In the genomic region with DNA sequence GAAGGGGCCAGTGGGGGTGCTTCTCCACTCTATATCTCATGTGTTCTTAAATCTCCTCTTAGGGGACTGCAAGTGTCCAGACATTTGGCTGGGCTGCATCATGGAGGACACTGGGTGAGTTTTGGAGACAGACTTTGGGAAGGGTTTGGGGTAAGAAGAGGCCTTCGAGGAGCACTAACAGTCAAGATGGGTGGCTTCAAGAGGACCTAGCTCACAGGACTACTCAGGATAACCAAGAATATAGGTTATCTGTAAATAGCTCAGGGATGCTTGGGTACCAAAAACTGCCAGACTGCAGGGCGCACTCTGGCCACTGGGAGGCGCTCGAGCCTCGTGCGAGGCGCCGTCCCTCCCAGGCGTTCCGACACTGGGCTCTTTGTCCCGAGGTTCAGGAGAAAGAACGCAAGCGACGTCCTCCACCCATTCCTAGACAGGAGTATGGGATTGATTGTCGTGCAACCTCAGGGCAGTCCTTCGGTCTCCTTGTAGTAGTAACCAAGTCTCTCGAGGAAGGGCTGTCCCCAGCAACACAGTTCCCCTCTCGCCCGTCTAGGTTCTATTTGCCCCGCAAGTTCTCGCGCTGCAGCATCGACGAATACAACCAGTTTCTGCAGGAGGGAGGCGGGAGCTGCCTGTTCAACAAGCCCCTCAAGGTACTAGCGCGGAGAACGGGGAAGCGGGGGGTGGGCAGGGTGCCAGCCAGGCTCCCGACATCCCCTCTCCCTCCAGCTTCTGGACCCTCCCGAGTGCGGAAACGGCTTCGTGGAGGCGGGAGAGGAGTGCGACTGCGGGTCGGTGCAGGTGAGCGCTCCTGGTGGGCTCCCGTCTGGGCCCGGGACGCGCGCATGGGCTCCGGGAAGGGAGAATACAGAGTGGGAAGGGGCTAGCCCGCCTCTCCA, we compare ENCODE assay signal across 8 mouse cellular contexts. TPM values are rescaled to one million over a fixed set of nuclear protein-coding genes. Genes with fewer than 3 reads are reported as not detected.
DNase-seq lines count a peak whose midpoint lies in the region; ATAC-seq and TF ChIP-seq lines count a peak whose summit lies in the region.

No protein-coding gene starts in this region.

- no peaks in the 10 kb centered on the region; the same call in 1 of the 2 replicates for H3K27me3 ChIP-seq in embryonic facial prominence, embryonic 15.5 days
- H3K27me3 ChIP-seq in kidney, embryonic 14.5 days (ENCODE audit: control insufficient read depth, insufficient read depth, low read length): no peaks in the 10 kb centered on the region; the same call in 1 of the 2 replicates
- H3K27me3 ChIP-seq in limb, embryonic 15.5 days: no peaks in the 10 kb centered on the region
- H3K27me3 ChIP-seq in splenic B cell, adult 2 months (ENCODE audit: control insufficient read depth, insufficient read depth, low read length, poor library complexity, severe bottlenecking): no peaks in the 10 kb centered on the region

- DNase-seq in B cell, adult 2 months: peak; percentile 76 to 79
- peak; percentile 72 to 80 for DNase-seq in heart, adult 9 months (ENCODE audit: low spot score in 2 of 2)
- peak; percentile 65 for DNase-seq in splenic B cell, adult 2 months (ENCODE audit: low read depth, low spot score)

- peak; percentile 96 for TF ChIP-seq CTCF in bone marrow macrophage, adult 2 months (IDR thresholded peaks at IDR 0.05; ENCODE audit: low read depth, low read length)

- peak overlapping the region; percentile 59 for H3K9ac ChIP-seq in embryonic facial prominence, embryonic 15.5 days
- H3K9ac ChIP-seq in kidney, embryonic 14.5 days (ENCODE audit: low read depth, low read length): peak overlapping the region; percentile 76
- peak overlapping the region; percentile 64 for H3K9ac ChIP-seq in limb, embryonic 15.5 days

- H3K27ac ChIP-seq in bone marrow macrophage, adult 2 months (ENCODE audit: insufficient read depth, low read depth, low read length): no peak overlapping the region
- H3K27ac ChIP-seq in embryonic facial prominence, embryonic 15.5 days (replicated peaks): peak overlapping the region; percentile 94
- peak overlapping the region; percentile 88 for H3K27ac ChIP-seq in kidney, embryonic 14.5 days (ENCODE audit: low read depth, low read length)
- H3K27ac ChIP-seq in limb, embryonic 15.5 days: peak overlapping the region; percentile 95

- H3K4me2 ChIP-seq in embryonic facial prominence, embryonic 15.5 days (replicated peaks): peak overlapping the region; percentile 96
- peak overlapping the region; percentile 97 for H3K4me2 ChIP-seq in kidney, embryonic 14.5 days (replicated peaks; ENCODE audit: low read depth, low read length)
- peak overlapping the region; percentile 97 for H3K4me2 ChIP-seq in limb, embryonic 15.5 days

- TF ChIP-seq POLR2A in bone marrow macrophage, adult 2 months (IDR thresholded peaks at IDR 0.05; ENCODE audit: borderline replicate concordance, low read depth, low read length): no peak

- peak overlapping the region; percentile 52 for H3K4me3 ChIP-seq in bone marrow macrophage, adult 2 months (ENCODE audit: insufficient read depth, low read length)
- H3K4me3 ChIP-seq in embryonic facial prominence, embryonic 15.5 days (replicated peaks): peak overlapping the region; percentile 65
- H3K4me3 ChIP-seq in kidney, embryonic 14.5 days (ENCODE audit: low read length): peak overlapping the region; percentile 62
- peak overlapping the region; percentile 68 for H3K4me3 ChIP-seq in limb, embryonic 15.5 days

- ATAC-seq in embryonic facial prominence, embryonic 15.5 days (ENCODE audit: insufficient number of reproducible peaks, low FRiP score, low TSS enrichment, low read depth): peak; percentile 15; the same call in 1 of the 2 replicates
- peak; percentile 16 for ATAC-seq in kidney, embryonic 14.5 days (ENCODE audit: low FRiP score, low TSS enrichment)
- 0 out of 2 replicates have a peak, but pooled peaks have one; percentile 8 for ATAC-seq in limb, embryonic 15.5 days (ENCODE audit: insufficient number of reproducible peaks, low FRiP score, low TSS enrichment, low read depth)
- ATAC-seq in monocyte, adult 5-6 weeks (replicated peaks; ENCODE audit: insufficient number of reproducible peaks, low FRiP score, low TSS enrichment, poor library complexity, severe bottlenecking): peak; percentile 55

- under 1% methylated on average over 46 of the region's 46 CpGs for WGBS in embryonic facial prominence, embryonic 15.5 days
- under 1% methylated on average over 46 of the region's 46 CpGs for WGBS in kidney, embryonic 14.5 days
- WGBS in limb, embryonic 15.5 days: under 1% methylated on average over 44 of the region's 46 CpGs

- no peaks in the 10 kb centered on the region; the same call in 1 of the 2 replicates for H3K4me1 ChIP-seq in bone marrow macrophage, adult 2 months (ENCODE audit: control insufficient read depth, insufficient read depth, low read length)
- H3K4me1 ChIP-seq in embryonic facial prominence, embryonic 15.5 days: peaks cover 45% of the 10 kb centered on the region
- peaks cover 42% of the 10 kb centered on the region for H3K4me1 ChIP-seq in kidney, embryonic 14.5 days (ENCODE audit: control insufficient read depth, insufficient read depth, low read length)
- peaks cover 59% of the 10 kb centered on the region for H3K4me1 ChIP-seq in limb, embryonic 15.5 days

- peaks cover 3% of the 10 kb centered on the region; the same call in 1 of the 2 replicates for H3K36me3 ChIP-seq in embryonic facial prominence, embryonic 15.5 days
- no peaks in the 10 kb centered on the region; the same call in 1 of the 2 replicates for H3K36me3 ChIP-seq in kidney, embryonic 14.5 days (ENCODE audit: control insufficient read depth, insufficient read depth, low read length)
- peaks cover 7% of the 10 kb centered on the region for H3K36me3 ChIP-seq in limb, embryonic 15.5 days
- H3K36me3 ChIP-seq in splenic B cell, adult 2 months (ENCODE audit: control insufficient read depth, insufficient read depth, low read length, poor library complexity, severe bottlenecking): no peaks in the 10 kb centered on the region

- no peaks in the 10 kb centered on the region for H3K9me3 ChIP-seq in embryonic facial prominence, embryonic 15.5 days (replicated peaks)
- no peaks in the 10 kb centered on the region for H3K9me3 ChIP-seq in kidney, embryonic 14.5 days (ENCODE audit: control insufficient read depth, low read length)
- no peaks in the 10 kb centered on the region for H3K9me3 ChIP-seq in limb, embryonic 15.5 days

RNA-seq across cellular contexts. Expression of a gene that starts 12.7 kb away (rescaled TPM):
- not detected in 2 replicates for polyA plus RNA-seq in bone marrow macrophage, adult 2 months (2012; ENCODE audit: insufficient read depth, insufficient read length, missing spikeins)
- 7.1 and 7.8 TPM in 2 replicates for polyA plus RNA-seq in embryonic facial prominence, embryonic 15.5 days (2015; fragmentation: Nextera tagmentation; extraction: Ambion mirVana)
- 3.5 and 7.8 TPM in 2 replicates for polyA plus RNA-seq in kidney, embryonic 14.5 days (2014; fragmentation: Nextera tagmentation; extraction: Ambion mirVana)
- 5.1 and 6.0 TPM in 2 replicates for polyA plus RNA-seq in limb, embryonic 15.5 days (2015; fragmentation: Nextera tagmentation; extraction: Ambion mirVana)
- 2.1 TPM in 1 of 3 replicates, not detected in the others for total RNA-seq in monocyte, adult 5-6 weeks (2017)

RNA-seq across cellular contexts. Expression of a gene that starts 45.5 kb away (rescaled TPM):
- not detected in 2 replicates for polyA plus RNA-seq in bone marrow macrophage, adult 2 months (2012; ENCODE audit: insufficient read depth, insufficient read length, missing spikeins)
- 58.3 and 60.5 TPM in 2 replicates for polyA plus RNA-seq in embryonic facial prominence, embryonic 15.5 days (2015; fragmentation: Nextera tagmentation; extraction: Ambion mirVana)
- 63.0 and 69.6 TPM in 2 replicates for polyA plus RNA-seq in kidney, embryonic 14.5 days (2014; fragmentation: Nextera tagmentation; extraction: Ambion mirVana)
- polyA plus RNA-seq in limb, embryonic 15.5 days (2015; fragmentation: Nextera tagmentation; extraction: Ambion mirVana): 46.3 and 57.6 TPM in 2 replicates
- not detected in 3 replicates for total RNA-seq in monocyte, adult 5-6 weeks (2017)

Comparison
In these comparisons a context has a peak if more than half of its experiments do, and no peak if none do; other contexts are left out.
1. RNA of a gene that starts 45.5 kb away (polyA plus RNA-seq): 63.0 to 69.6 TPM in kidney, embryonic 14.5 days, 58.3 to 60.5 TPM in embryonic facial prominence, embryonic 15.5 days and 46.3 to 57.6 TPM in limb, embryonic 15.5 days; not detected in bone marrow macrophage, adult 2 months; every median in the first group is over 10 times any median in the second.
2. Peak in every context shown above with its lines, with median percentiles within 50 percentile points of each other: DNase-seq, H3K4me3 ChIP-seq, ATAC-seq, H3K4me2 ChIP-seq and H3K9ac ChIP-seq.